Mouse (Mus musculus): Measurements from ENCODE around the gene Abcg8. TPM values are rescaled to one million over a fixed set of nuclear protein-coding genes. Genes with fewer than 3 reads are reported as not detected.

Gene Abcg8
- polyA plus RNA-seq, 1 experiment from 2014 or later, result 0.40 TPM

DNA sequence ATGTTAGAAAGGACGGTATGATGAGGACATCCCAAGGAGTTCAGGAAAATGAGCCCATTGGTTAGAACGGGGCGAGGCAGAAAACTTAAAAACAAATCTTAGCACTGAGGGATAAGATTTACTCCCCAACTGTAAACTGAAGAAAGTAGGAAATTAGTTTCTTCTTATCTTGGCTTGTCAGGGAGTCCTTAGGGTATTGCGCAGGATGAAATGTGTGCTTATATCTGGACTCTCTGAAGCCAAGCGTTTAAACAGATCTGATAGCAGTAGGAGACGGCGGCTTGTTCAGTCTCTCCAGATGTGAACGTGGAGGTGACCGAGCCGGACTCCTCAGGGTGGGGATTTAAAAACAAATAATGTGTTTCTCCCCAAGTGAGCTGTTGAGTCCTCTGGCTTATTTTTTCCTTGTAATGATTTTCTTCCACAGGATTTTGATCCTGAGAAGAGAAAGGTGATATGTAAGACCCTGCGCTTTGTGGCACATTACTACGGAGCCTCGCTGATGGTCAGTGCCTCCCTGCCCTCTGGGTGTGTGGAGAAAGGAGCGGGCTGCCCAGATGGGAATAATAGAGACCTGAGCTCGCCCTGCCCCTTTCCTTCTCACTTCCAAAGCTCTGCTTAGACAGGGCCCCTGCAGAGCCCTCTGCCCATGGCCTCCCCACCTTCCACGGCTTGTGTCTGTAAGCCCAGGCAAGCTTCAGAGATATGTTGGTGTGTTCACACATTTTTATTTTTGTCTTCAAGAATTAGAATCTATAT lies 31.6 kb upstream of the Abcg8 start:
- no peak overlapping the region for H3K4me3 ChIP-seq (replicated peaks)
- no peaks in the 10 kb centered on the region for H3K9me3 ChIP-seq (replicated peaks)
- H3K4me1 ChIP-seq (replicated peaks), result peaks cover 9% of the 10 kb centered on the region; the same call in 1 of the 2 replicates
- ATAC-seq (ENCODE audit: low read depth), result no peak
- no peak overlapping the region for H3K4me2 ChIP-seq
- no peak for DNase-seq
- no peak overlapping the region for H3K9ac ChIP-seq
- 43% methylated on average over 16 of the region's 16 CpGs for WGBS (ENCODE audit: insufficient replicate concordance)
- no peak overlapping the region for H3K27ac ChIP-seq
- no peaks in the 10 kb centered on the region for H3K27me3 ChIP-seq
- H3K36me3 ChIP-seq, result no peaks in the 10 kb centered on the region

DNA sequence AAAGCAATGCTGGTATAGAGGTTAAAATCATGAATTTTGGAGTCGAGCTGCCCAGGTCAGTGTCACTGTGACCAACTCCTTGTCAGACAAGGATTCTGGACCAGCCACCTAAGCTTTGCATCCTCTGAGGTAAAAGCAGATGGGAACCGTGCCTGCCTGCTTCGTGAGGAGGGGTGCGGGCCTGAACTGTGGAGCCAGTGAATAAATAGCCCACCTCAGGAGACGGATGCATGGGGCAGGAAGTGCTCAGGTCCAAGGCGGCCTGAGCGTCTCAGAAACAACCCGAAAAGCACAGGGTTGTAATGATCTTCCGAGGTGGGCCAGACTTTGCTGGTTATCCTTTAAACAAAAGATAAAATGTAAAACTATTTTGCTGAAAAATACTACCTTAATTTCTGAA lies 31.0 kb upstream of the Abcg8 start:
- Histone ChIP-seq H3K27ac (no peak overlapping the region), H3K36me3 (no peaks in the 10 kb centered on the region), H3K27me3 (no peaks in the 10 kb centered on the region), H3K9me3 (replicated peaks) (no peaks in the 10 kb centered on the region), H3K4me1 (replicated peaks) (peaks cover 9% of the 10 kb centered on the region; the same call in 1 of the 2 replicates), H3K4me3 (replicated peaks) (no peak overlapping the region), H3K9ac (no peak overlapping the region), H3K4me2 (no peak overlapping the region)
- no peak for ATAC-seq (ENCODE audit: low read depth)
- DNase-seq, result no peak
- 42% methylated on average over 9 of the region's 9 CpGs for WGBS (ENCODE audit: insufficient replicate concordance)

DNA sequence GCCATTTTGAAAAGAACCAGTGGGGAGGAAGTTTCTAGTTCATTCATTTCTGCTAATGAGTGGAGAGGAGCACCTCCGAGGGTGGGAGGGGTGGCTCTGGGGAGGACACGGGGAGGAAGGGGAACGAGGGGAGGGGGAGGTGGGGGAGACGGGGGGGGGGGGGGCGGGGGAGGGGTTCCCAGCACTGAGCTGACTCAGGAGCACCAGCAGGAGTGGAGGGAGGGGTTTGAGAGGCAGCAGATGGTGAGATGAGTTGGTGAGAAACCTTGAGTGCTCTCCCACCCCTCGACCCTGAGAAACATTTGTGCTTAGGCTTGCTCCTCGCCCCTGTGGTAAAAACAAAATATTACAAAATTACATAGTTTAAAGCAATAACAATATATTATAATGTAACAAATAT lies 30.2 kb upstream of the Abcg8 start:
- no peak for DNase-seq
- Histone ChIP-seq H3K4me2 (no peak overlapping the region), H3K36me3 (no peaks in the 10 kb centered on the region), H3K4me1 (replicated peaks) (peaks cover 9% of the 10 kb centered on the region; the same call in 1 of the 2 replicates), H3K9me3 (replicated peaks) (no peaks in the 10 kb centered on the region), H3K27ac (no peak overlapping the region), H3K4me3 (replicated peaks) (no peak overlapping the region), H3K9ac (no peak overlapping the region), H3K27me3 (no peaks in the 10 kb centered on the region)
- WGBS (ENCODE audit: insufficient replicate concordance), result 13% methylated on average over 3 of the region's 7 CpGs
- ATAC-seq (ENCODE audit: low read depth), result no peak

DNA sequence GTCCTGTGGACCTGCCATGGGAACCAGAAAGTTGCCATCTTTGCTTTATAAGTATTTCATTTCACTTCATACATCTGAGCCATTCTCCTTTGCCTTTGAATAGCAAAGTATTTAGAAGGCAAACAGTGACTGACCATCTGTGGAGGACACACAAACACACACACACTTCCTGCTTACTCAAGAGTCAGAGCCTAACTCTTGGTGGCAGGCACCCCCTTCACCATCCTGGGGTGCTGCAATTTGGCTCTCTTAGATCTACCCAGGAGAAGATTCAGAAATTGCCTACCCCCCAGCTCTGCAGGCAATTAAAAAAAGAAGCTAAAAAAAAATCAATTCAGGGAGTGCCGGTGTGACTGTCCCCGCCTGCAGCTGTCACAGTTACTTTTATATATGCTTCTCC lies 29.6 kb upstream of the Abcg8 start:
- WGBS (ENCODE audit: insufficient replicate concordance), result 57% methylated on average over 2 of the region's 2 CpGs
- DNase-seq (no peak), ATAC-seq (ENCODE audit: low read depth) (no peak)
- no peaks in the 10 kb centered on the region for H3K9me3 ChIP-seq (replicated peaks)
- H3K4me2 ChIP-seq, result no peak overlapping the region
- H3K4me3 ChIP-seq (replicated peaks), result no peak overlapping the region
- no peak overlapping the region for H3K9ac ChIP-seq
- no peaks in the 10 kb centered on the region for H3K36me3 ChIP-seq
- no peaks in the 10 kb centered on the region for H3K27me3 ChIP-seq
- peaks cover 9% of the 10 kb centered on the region; the same call in 1 of the 2 replicates for H3K4me1 ChIP-seq (replicated peaks)
- no peak overlapping the region for H3K27ac ChIP-seq

DNA sequence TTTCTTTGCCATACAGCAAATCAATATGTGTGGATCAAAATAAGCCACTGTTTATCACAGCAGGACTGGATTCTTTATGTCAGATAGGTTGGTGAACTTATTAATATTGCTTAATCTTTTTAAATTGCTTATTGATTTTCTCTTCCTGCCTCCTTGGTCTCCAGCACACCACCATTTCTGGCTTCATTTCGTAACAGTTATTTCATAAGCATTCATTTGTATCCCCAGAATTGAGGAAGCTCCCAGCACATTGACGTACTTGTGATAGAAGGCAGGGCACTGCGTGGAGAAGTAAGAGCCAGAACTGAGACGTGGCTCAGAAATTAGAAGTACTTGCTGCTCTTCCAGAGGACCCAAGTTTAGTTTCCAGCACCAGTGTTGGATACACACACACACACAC lies 28.5 kb upstream of the Abcg8 start:
- Histone ChIP-seq H3K27ac (no peak overlapping the region), H3K27me3 (no peaks in the 10 kb centered on the region), H3K36me3 (no peaks in the 10 kb centered on the region), H3K4me3 (replicated peaks) (no peak overlapping the region), H3K4me2 (no peak overlapping the region), H3K9me3 (replicated peaks) (no peaks in the 10 kb centered on the region), H3K9ac (no peak overlapping the region), H3K4me1 (replicated peaks) (peaks cover 9% of the 10 kb centered on the region; the same call in 1 of the 2 replicates)
- WGBS (ENCODE audit: insufficient replicate concordance), result 30% methylated on average over 4 of the region's 4 CpGs
- DNase-seq (no peak), ATAC-seq (ENCODE audit: low read depth) (no peak)

DNA sequence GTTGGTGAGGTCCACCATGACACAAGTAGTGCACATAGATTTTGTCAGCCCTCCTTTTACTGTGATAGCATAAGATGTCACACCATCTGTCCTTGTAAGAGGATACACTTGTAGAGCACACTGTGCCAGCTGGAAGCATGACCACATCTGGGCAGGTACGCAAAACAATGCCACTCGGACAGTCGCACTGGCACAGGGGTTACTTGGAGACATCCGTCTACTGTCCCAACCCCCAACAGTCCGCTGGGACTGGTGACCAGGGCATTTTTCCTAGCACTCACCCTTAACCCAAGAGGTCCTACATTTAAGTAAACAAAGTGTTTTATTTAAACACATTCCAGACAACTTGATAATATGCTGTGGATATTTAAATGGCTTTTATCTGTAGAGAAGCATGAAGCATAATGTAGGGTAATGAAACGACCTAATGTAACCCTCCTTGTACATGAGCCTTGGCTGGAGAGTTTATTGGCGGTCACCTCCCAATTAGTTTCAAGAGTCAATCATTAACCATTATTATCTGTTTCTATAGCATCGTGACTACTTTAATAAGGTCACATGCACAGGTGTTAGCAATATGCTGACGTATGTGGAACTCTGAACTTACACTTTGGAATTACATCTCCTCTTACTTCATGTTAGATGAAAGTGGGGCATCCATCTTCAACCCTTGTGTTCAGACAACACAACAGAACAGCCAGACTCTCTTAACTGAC lies 25.6 kb upstream of the Abcg8 start:
- Histone ChIP-seq H3K9ac (no peak overlapping the region), H3K4me3 (replicated peaks) (no peak overlapping the region), H3K4me2 (no peak overlapping the region), H3K27me3 (no peaks in the 10 kb centered on the region), H3K4me1 (replicated peaks) (peaks cover 9% of the 10 kb centered on the region; the same call in 1 of the 2 replicates), H3K27ac (no peak overlapping the region), H3K9me3 (replicated peaks) (no peaks in the 10 kb centered on the region), H3K36me3 (no peaks in the 10 kb centered on the region)
- 75% methylated on average over 9 of the region's 9 CpGs for WGBS (ENCODE audit: insufficient replicate concordance)
- no peak for DNase-seq
- ATAC-seq (ENCODE audit: low read depth), result no peak

DNA sequence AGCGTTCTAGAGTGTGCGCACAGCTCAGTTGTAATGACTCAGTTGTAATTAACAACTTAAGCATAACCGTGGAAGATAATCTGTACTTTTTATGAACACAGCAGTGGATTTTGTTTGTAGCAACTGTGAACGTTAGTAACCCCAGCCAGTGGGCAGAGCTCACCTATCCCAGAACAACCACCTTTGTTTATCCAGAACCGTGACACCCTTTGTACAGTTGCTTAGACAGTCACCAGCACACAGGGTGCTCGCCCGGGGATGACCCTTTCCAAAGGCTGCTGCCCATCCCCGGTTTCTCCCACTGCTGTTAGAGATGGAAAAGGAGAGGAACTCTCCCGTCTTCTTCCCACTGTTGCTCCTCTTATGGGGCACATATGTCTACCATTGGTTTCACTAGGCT lies 22.6 kb upstream of the Abcg8 start:
- H3K27ac ChIP-seq, result no peak overlapping the region
- H3K4me3 ChIP-seq (replicated peaks), result no peak overlapping the region
- WGBS (ENCODE audit: insufficient replicate concordance), result 71% methylated on average over 9 of the region's 9 CpGs
- no peaks in the 10 kb centered on the region for H3K4me1 ChIP-seq (replicated peaks)
- no peaks in the 10 kb centered on the region for H3K27me3 ChIP-seq
- H3K9me3 ChIP-seq (replicated peaks), result no peaks in the 10 kb centered on the region
- DNase-seq (no peak), ATAC-seq (ENCODE audit: low read depth) (no peak)
- no peak overlapping the region for H3K4me2 ChIP-seq
- H3K36me3 ChIP-seq, result no peaks in the 10 kb centered on the region
- H3K9ac ChIP-seq, result no peak overlapping the region

DNA sequence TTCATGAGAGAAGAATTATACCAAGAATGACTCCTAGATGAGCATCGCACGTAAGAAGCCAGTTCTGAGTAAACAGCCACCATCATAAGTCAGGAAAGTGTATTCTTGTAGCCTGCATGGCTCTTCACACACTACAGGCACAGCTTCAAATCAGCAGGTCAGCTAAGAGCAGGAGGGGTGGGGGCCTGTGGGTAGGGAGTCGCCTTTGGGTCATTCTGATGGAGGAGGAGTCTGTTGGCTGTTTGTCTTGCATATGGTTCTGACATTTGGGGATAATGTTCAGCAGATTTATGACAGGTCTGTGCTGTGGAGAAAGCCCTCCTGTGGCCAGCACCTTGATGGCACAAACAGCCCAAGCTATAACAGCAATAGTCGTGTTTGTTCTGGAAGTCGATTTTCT lies 19.9 kb upstream of the Abcg8 start:
- H3K4me3 ChIP-seq (replicated peaks), result no peak overlapping the region
- H3K4me2 ChIP-seq, result no peak overlapping the region
- 71% methylated on average over 5 of the region's 5 CpGs for WGBS (ENCODE audit: insufficient replicate concordance)
- no peaks in the 10 kb centered on the region for H3K4me1 ChIP-seq (replicated peaks)
- H3K9ac ChIP-seq, result no peak overlapping the region
- H3K27ac ChIP-seq, result no peak overlapping the region
- DNase-seq (no peak), ATAC-seq (ENCODE audit: low read depth) (no peak)
- no peaks in the 10 kb centered on the region for H3K36me3 ChIP-seq
- no peaks in the 10 kb centered on the region for H3K9me3 ChIP-seq (replicated peaks)
- H3K27me3 ChIP-seq, result no peaks in the 10 kb centered on the region

DNA sequence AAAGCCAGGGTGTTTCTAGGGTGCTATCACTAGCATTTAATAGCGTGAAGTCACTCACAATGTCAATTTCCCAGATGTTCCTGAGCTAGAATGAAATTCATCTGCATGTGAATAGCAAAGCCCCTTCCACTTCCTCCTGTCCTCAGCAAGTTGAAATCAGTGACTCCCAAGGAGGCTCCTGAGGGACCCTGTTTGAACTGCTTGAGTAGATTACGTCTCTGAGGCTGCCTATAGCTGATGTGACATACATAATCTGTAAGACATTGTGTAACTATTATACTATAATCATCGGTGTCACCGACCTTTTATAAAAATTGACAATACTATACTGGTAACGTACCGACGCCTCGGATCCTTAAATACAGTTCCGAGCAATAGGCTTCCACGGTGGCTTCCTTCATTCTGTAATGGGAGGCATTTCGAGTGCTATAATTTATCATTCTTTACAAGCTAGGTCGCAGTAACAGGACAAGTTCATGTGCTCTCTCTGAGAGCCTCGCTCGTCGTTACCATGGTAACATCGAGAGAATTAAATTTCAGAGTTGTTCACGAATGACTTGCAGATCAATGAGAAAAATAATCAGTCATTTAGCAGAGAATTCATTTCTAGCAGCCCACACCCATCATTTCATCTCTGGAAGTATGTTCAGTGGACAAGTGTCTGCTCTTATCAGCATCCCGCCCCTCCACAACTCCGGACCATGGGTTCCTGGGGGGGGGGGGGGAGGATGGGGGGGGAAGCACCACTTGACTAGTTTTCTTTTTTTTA lies 19.3 kb upstream of the Abcg8 start:
- no peak for ATAC-seq (ENCODE audit: low read depth)

DNA sequence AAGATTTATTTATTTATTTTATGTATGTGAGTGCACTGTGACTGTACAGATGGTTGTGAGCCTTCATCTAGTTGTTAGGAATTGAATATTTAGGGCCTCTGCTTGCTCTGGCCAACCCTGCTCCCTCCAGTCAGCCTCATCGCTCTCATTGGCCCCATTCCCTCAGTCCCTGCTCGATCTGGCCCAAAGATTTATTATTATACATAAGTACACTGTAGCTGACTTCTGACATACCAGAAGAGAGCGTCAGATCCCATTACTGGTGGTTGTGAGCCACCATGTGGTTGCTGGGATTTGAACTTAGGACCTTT lies 18.7 kb upstream of the Abcg8 start:
- Histone ChIP-seq H3K4me2 (no peak overlapping the region), H3K9me3 (replicated peaks) (no peaks in the 10 kb centered on the region), H3K27ac (no peak overlapping the region), H3K9ac (no peak overlapping the region), H3K4me3 (replicated peaks) (no peak overlapping the region), H3K36me3 (no peaks in the 10 kb centered on the region), H3K27me3 (no peaks in the 10 kb centered on the region), H3K4me1 (replicated peaks) (no peaks in the 10 kb centered on the region)
- ATAC-seq (ENCODE audit: low read depth) (no peak), DNase-seq (no peak)
- WGBS (ENCODE audit: insufficient replicate concordance), result 69% methylated on average over 3 of the region's 3 CpGs

More for the DNA sequence above, 19.3 kb upstream of the Abcg8 start:
- Histone ChIP-seq H3K4me1 (replicated peaks) (no peaks in the 10 kb centered on the region), H3K4me3 (replicated peaks) (no peak overlapping the region), H3K36me3 (no peaks in the 10 kb centered on the region), H3K9ac (no peak overlapping the region), H3K9me3 (replicated peaks) (no peaks in the 10 kb centered on the region), H3K4me2 (no peak overlapping the region), H3K27ac (no peak overlapping the region), H3K27me3 (no peaks in the 10 kb centered on the region)
- WGBS (ENCODE audit: insufficient replicate concordance), result 69% methylated on average over 19 of the region's 19 CpGs
- DNase-seq, result no peak

DNA sequence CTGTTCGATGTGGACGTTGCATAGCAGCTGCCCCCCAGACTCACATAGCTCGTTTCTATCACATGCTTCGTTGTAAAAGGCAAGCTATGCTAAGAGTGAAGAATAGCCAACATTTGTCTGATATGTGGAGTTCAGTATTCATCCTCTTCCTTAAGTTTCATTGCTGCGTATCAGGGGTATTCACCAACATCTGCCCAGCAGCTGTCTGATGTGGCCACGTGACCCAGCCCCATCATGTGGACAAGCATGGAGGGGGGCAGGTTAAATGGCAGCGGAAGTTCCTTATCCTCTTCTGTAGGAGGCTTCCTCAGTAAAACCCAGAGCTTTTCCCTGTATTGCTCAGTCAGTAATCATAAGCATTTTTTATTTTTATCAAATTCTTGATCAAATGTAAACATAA lies 18.3 kb upstream of the Abcg8 start:
- no peak overlapping the region for H3K4me3 ChIP-seq (replicated peaks)
- DNase-seq (no peak), ATAC-seq (ENCODE audit: low read depth) (no peak)
- no peak overlapping the region for H3K27ac ChIP-seq
- no peaks in the 10 kb centered on the region for H3K9me3 ChIP-seq (replicated peaks)
- H3K4me2 ChIP-seq, result no peak overlapping the region
- 63% methylated on average over 7 of the region's 7 CpGs for WGBS (ENCODE audit: insufficient replicate concordance)
- H3K4me1 ChIP-seq (replicated peaks), result no peaks in the 10 kb centered on the region
- no peaks in the 10 kb centered on the region for H3K27me3 ChIP-seq
- H3K9ac ChIP-seq, result no peak overlapping the region
- H3K36me3 ChIP-seq, result no peaks in the 10 kb centered on the region
